ENCODE assay signal across 13 mouse cellular contexts in the genomic region with DNA sequence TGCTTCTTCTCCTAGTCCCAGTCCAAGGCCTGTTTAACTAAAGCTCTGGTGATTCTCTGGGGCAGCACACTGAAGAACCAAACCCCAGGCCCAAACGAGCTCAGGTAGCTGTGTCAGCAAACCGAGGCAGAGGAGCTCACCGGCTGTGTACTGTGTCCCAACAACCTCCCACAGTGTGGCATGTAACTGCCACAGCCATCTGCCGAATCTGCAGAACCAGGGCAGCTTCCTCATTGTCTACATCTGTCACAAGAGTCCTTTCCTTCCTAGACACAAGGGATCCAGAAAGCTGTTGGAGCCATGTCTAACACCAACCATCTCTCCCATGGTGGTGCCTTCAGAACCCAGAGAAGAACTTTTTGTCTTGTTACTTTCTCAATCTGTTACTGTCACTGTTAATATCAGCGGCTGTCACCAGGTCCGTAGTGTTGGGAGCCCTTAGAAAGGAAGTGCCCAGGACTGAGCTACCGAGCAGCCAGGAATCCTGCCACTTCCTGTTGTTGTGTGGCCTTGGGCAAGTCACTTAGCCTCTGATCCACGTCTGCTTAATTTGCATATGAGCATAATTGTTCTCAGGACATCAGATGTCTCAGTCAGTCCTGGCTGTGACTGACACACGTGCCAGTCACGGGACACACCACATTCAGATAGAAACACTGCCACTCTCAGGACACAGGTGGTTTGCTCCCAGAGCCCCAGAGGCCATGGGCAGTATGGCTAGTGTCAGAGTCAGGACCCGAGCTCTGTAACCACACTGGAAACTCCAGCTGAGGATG.
DNase-seq lines count a peak whose midpoint lies in the region; ATAC-seq and TF ChIP-seq lines count a peak whose summit lies in the region.
"Had no signal": no experiment of that assay in that cellular context is flagged by ENCODE, and none has a peak within 500 bp of the region (broad histone marks: within the 10 kb centered on the region; RNA-seq: fewer than 3 reads in every experiment).

No protein-coding gene starts in this region.

- 63% methylated on average over 11 of the region's 11 CpGs for WGBS in kidney, adult 2 months
- WGBS in kidney, embryonic 15.5 days: 75% methylated on average over 11 of the region's 11 CpGs

- no peak overlapping the region for H3K27ac ChIP-seq in kidney, adult 2 months (ENCODE audit: insufficient read depth, low read depth, low read length)
- no peak overlapping the region for H3K27ac ChIP-seq in kidney, embryonic 15.5 days
- H3K27ac ChIP-seq: hindbrain, embryonic 15.5 days had no signal

- peak; percentile 41 for TF ChIP-seq CTCF in kidney, adult 2 months (conservative IDR thresholded peaks at IDR 0.05; ENCODE audit: insufficient read depth, insufficient read length, low read depth, low read length)

- no peak overlapping the region for H3K4me3 ChIP-seq in kidney, adult 2 months (ENCODE audit: insufficient read depth, low read depth, low read length)
- no peak overlapping the region for H3K4me3 ChIP-seq in kidney, embryonic 15.5 days (replicated peaks)
- H3K4me3 ChIP-seq: hindbrain, embryonic 15.5 days had no signal

- TF ChIP-seq POLR2A in kidney, adult 2 months (IDR thresholded peaks at IDR 0.05; ENCODE audit: low read depth, low read length): no peak

- no peaks in the 10 kb centered on the region for H3K27me3 ChIP-seq in kidney, adult 2 months (replicated peaks; ENCODE audit: control insufficient read depth, insufficient read depth, low read length)
- no peaks in the 10 kb centered on the region for H3K27me3 ChIP-seq in kidney, embryonic 15.5 days
- H3K27me3 ChIP-seq: hindbrain, embryonic 15.5 days had no signal

- no peak for DNase-seq in kidney, adult 2 months
- peak; percentile 15 for DNase-seq in thymus, postnatal 0 days (ENCODE audit: low spot score)
- no peak for DNase-seq in thymus, postnatal 14 days
- DNase-seq in adrenal gland, postnatal 4 days (ENCODE audit: low spot score in 2 of 2): no peak
- no peak for DNase-seq in adrenal gland, postnatal 25 days
- DNase-seq in left cerebral cortex, adult 9 months (ENCODE audit: low spot score in 2 of 2): no peak
- DNase-seq: embryo, embryonic 11 days; layer of hippocampus, adult 9-11 months; lung, embryonic 14.5 days; thymus, postnatal 25 days had no signal

- H3K9me3 ChIP-seq in kidney, embryonic 15.5 days (replicated peaks): no peaks in the 10 kb centered on the region
- H3K9me3 ChIP-seq: hindbrain, embryonic 15.5 days had no signal

- no peaks in the 10 kb centered on the region; the same call in 1 of the 2 replicates for H3K36me3 ChIP-seq in kidney, adult 2 months (ENCODE audit: control insufficient read depth, insufficient read depth, low read length)
- H3K36me3 ChIP-seq in kidney, embryonic 15.5 days: peaks cover 40% of the 10 kb centered on the region

- ATAC-seq in kidney, embryonic 15.5 days (replicated peaks; ENCODE audit: low FRiP score): no peak
- ATAC-seq in hematopoietic stem cell, adult 5-6 weeks (replicated peaks in 1 of 2; ENCODE audit: insufficient read depth in 1 of 2, low FRiP score in 2 of 2, low TSS enrichment in 1 of 2, low read depth in 1 of 2, poor library complexity in 2 of 2, severe bottlenecking in 2 of 2): peak; percentile 68 to 70

- H3K9ac ChIP-seq in kidney, embryonic 15.5 days: no peak overlapping the region
- H3K9ac ChIP-seq: hindbrain, embryonic 15.5 days; lung, embryonic 14.5 days had no signal

- no peak overlapping the region for H3K4me2 ChIP-seq in kidney, embryonic 15.5 days
- H3K4me2 ChIP-seq: hindbrain, embryonic 15.5 days; lung, embryonic 14.5 days had no signal

- H3K4me1 ChIP-seq in kidney, adult 2 months (ENCODE audit: control insufficient read depth, insufficient read depth, low read length): 0 out of 2 replicates have a peak, but pooled peaks cover 4% of the 10 kb centered on the region
- peaks cover 13% of the 10 kb centered on the region; the same call in 1 of the 2 replicates for H3K4me1 ChIP-seq in kidney, embryonic 15.5 days
